ENCODE assay signal across 21 mouse cellular contexts in genomic region chr1:134772821-134773220, GRCm38 (mm10).
DNase-seq lines count a peak whose midpoint lies in the region; ATAC-seq lines count a peak whose summit lies in the region.
"Had no signal": no experiment of that assay in that cellular context is flagged by ENCODE, and none has a peak within 500 bp of the region (broad histone marks: within the 10 kb centered on the region; RNA-seq: fewer than 3 reads in every experiment).

No protein-coding gene starts in this region.

- H3K4me2 ChIP-seq in heart, embryonic 13.5 days, result no peak overlapping the region
- H3K4me2 ChIP-seq in kidney, embryonic 14.5 days (replicated peaks; ENCODE audit: low read depth, low read length), result no peak overlapping the region
- H3K4me2 ChIP-seq in stomach, embryonic 16.5 days (ENCODE audit: low read depth, low read length), result no peak overlapping the region
- H3K4me2 ChIP-seq: embryonic facial prominence, embryonic 12.5 days; forebrain, embryonic 12.5 days; limb, embryonic 13.5 days; liver, embryonic 12.5 days had no signal

- H3K4me1 ChIP-seq in heart, embryonic 13.5 days, result peaks cover 60% of the 10 kb centered on the region
- peaks cover 44% of the 10 kb centered on the region for H3K4me1 ChIP-seq in kidney, embryonic 14.5 days (ENCODE audit: control insufficient read depth, insufficient read depth, low read length)
- peaks cover 49% of the 10 kb centered on the region for H3K4me1 ChIP-seq in stomach, embryonic 16.5 days (ENCODE audit: control insufficient read depth, insufficient read depth, low read length)

- WGBS in heart, embryonic 13.5 days, result 76% methylated on average over 3 of the region's 3 CpGs
- WGBS in kidney, embryonic 14.5 days, result 90% methylated on average over 3 of the region's 3 CpGs
- WGBS in stomach, embryonic 16.5 days, result 72% methylated on average over 3 of the region's 3 CpGs

- no peak for ATAC-seq in heart, embryonic 13.5 days (ENCODE audit: extremely low read depth, insufficient number of reproducible peaks, low FRiP score, low TSS enrichment)
- no peak for ATAC-seq in kidney, embryonic 14.5 days (ENCODE audit: low FRiP score, low TSS enrichment)
- no peak for ATAC-seq in stomach, embryonic 16.5 days (ENCODE audit: insufficient read depth, low FRiP score)
- ATAC-seq: hindbrain, embryonic 16.5 days; intestine, postnatal 0 days; liver, embryonic 12.5 days had no signal

- no peaks in the 10 kb centered on the region for H3K9me3 ChIP-seq in heart, embryonic 13.5 days
- H3K9me3 ChIP-seq in kidney, embryonic 14.5 days (ENCODE audit: control insufficient read depth, low read length), result no peaks in the 10 kb centered on the region
- no peaks in the 10 kb centered on the region for H3K9me3 ChIP-seq in stomach, embryonic 16.5 days (replicated peaks; ENCODE audit: control insufficient read depth, low read length)
- H3K9me3 ChIP-seq: embryonic facial prominence, embryonic 12.5 days; forebrain, embryonic 12.5 days; hindbrain, embryonic 10.5 days; limb, embryonic 13.5 days; liver, embryonic 12.5 days had no signal

- no peak for DNase-seq in heart, postnatal 14 days
- DNase-seq in kidney, adult 9 months, result no peak
- peak; percentile 53 for DNase-seq in fibroblast of lung, adult 2 months (ENCODE audit: low read depth)
- DNase-seq in urinary bladder, postnatal 25 days (ENCODE audit: low spot score), result no peak
- DNase-seq: adrenal gland, adult 2 months; cerebellum, adult 18-20 months; cerebellum, postnatal 25 days; kidney, postnatal 25 days; lung, adult 18-20 months; lung, postnatal 4 days; midbrain, embryonic 14.5 days had no signal

- peaks cover 90% of the 10 kb centered on the region for H3K36me3 ChIP-seq in heart, embryonic 13.5 days
- H3K36me3 ChIP-seq in kidney, embryonic 14.5 days (ENCODE audit: control insufficient read depth, insufficient read depth, low read length), result peaks cover 2% of the 10 kb centered on the region; the same call in 1 of the 2 replicates
- 0 out of 2 replicates have a peak, but pooled peaks cover 4% of the 10 kb centered on the region for H3K36me3 ChIP-seq in stomach, embryonic 16.5 days (ENCODE audit: control insufficient read depth, insufficient read depth, low read length)

- no peaks in the 10 kb centered on the region for H3K27me3 ChIP-seq in heart, embryonic 13.5 days (replicated peaks)
- no peaks in the 10 kb centered on the region for H3K27me3 ChIP-seq in kidney, embryonic 14.5 days (ENCODE audit: control insufficient read depth, insufficient read depth, low read length)
- H3K27me3 ChIP-seq in stomach, embryonic 16.5 days (ENCODE audit: control insufficient read depth, insufficient read depth, low read length), result no peaks in the 10 kb centered on the region
- H3K27me3 ChIP-seq: embryonic facial prominence, embryonic 12.5 days; forebrain, embryonic 12.5 days; limb, embryonic 13.5 days; liver, embryonic 12.5 days had no signal

- peak overlapping the region; percentile 77; the same call in 1 of the 2 replicates for H3K27ac ChIP-seq in heart, embryonic 13.5 days (replicated peaks)
- H3K27ac ChIP-seq in kidney, embryonic 14.5 days (ENCODE audit: low read depth, low read length), result peak overlapping the region; percentile 84; the same call in 1 of the 2 replicates
- peak overlapping the region; percentile 96 for H3K27ac ChIP-seq in stomach, embryonic 16.5 days (ENCODE audit: low read length)
- H3K27ac ChIP-seq: embryonic facial prominence, embryonic 12.5 days; forebrain, embryonic 12.5 days; limb, embryonic 13.5 days; liver, embryonic 12.5 days had no signal

- H3K9ac ChIP-seq in heart, embryonic 13.5 days, result no peak overlapping the region
- no peak overlapping the region for H3K9ac ChIP-seq in kidney, embryonic 14.5 days (ENCODE audit: low read depth, low read length)
- no peak overlapping the region for H3K9ac ChIP-seq in stomach, embryonic 16.5 days (ENCODE audit: low read length)
- H3K9ac ChIP-seq: embryonic facial prominence, embryonic 12.5 days; forebrain, embryonic 12.5 days; limb, embryonic 13.5 days; liver, embryonic 12.5 days had no signal

- H3K4me3 ChIP-seq in heart, embryonic 13.5 days, result no peak overlapping the region
- no peak overlapping the region for H3K4me3 ChIP-seq in kidney, embryonic 14.5 days (ENCODE audit: low read length)
- H3K4me3 ChIP-seq in stomach, embryonic 16.5 days (replicated peaks; ENCODE audit: low read length), result no peak overlapping the region
- H3K4me3 ChIP-seq: embryonic facial prominence, embryonic 12.5 days; forebrain, embryonic 12.5 days; hindbrain, embryonic 10.5 days; limb, embryonic 13.5 days; liver, embryonic 12.5 days had no signal

- intact Hi-C loops in heart, postnatal 14 days (cut with DNase I), result no loop called here
